Mouse (Mus musculus) frontal cortex, postnatal 25 days (tissue): ENCODE results near the gene Aldh1b1.

ENCODE experiments used
- DNase-seq, 2 experiments: peaks; one replicate each; pipeline ENCODE4 v3.0.0; 2022; ENCODE audit warnings: low spot score in 2 of 2

Gene Aldh1b1

GRCm38 (mm10) chr4:45798964-45799363 is at the start of gene Aldh1b1:
Aldh1b1 (plus strand) TSS chr4:45799022.
- DNase-seq: peak; percentile 40 to 57

DNA sequence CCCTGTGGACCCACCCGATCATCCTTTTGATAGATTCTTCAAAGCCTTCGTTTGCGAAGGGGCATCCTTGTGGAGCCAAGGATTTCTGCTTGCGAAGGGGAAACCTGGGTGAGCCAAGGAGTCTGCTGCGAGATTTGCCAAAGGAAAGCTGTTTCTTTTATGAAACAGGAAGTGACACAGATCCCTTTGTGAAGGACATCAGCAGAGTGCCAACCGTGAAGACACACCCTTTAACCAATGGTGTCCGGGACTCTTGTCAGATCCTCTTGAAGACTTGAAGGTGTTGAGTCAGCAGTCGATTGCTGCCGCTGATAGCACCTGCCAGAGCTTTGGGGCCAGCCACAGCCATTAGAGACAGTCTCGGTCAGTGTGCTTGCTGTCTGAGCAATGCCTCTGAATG is 49.4 kb upstream of the Aldh1b1 start:
- no peak for DNase-seq

GRCm38 (mm10) chr4:45750477-45750876 is 48.3 kb upstream of the Aldh1b1 start:
- DNase-seq: no peak

- DNase-seq: no peak
Observed at GRCm38 (mm10) chr4:45753211-45753809, 45.5 kb upstream of the Aldh1b1 start.

DNA sequence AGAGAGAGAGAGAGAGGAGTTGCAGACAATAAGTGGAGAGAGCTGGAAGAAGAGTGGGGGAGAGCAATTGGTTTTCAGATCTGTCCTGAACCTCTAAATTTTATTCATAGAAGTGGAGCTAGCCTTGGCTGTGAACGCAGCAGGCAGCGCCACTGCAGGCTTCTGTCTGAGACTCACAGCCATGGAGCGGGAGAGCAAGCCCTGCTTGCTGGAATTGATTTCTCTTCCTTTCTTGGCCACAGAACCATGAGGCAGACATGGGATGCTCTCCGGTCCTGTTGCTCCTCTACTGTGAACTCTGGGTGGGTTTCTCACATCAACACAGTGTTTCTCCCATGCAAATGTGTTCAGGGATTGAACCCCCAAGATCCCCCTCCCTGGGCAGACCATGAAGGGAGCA is 44.7 kb upstream of the Aldh1b1 start:
- DNase-seq: no peak

- DNase-seq: no peak
Observed at GRCm38 (mm10) chr4:45755097-45755496, 43.7 kb upstream of the Aldh1b1 start.

GRCm38 (mm10) chr4:45755881-45756280 is 42.9 kb upstream of the Aldh1b1 start:
- peak; percentile 33 to 40 for DNase-seq

- no peak for DNase-seq
Observed at GRCm38 (mm10) chr4:45757941-45758340, 40.9 kb upstream of the Aldh1b1 start.

GRCm38 (mm10) chr4:45759411-45759810 is 39.4 kb upstream of the Aldh1b1 start:
- no peak for DNase-seq

- no peak for DNase-seq
Observed at GRCm38 (mm10) chr4:45762600-45762999, 36.2 kb upstream of the Aldh1b1 start.

GRCm38 (mm10) chr4:45763288-45764140 is 35.3 kb upstream of the Aldh1b1 start:
- DNase-seq: no peak

- no peak for DNase-seq
Observed at GRCm38 (mm10) chr4:45764141-45764494, 34.7 kb upstream of the Aldh1b1 start.

GRCm38 (mm10) chr4:45765121-45765564 is 33.7 kb upstream of the Aldh1b1 start:
- DNase-seq: no peak

GRCm38 (mm10) chr4:45765565-45766201 is 33.1 kb upstream of the Aldh1b1 start:
- DNase-seq: no peak

DNA sequence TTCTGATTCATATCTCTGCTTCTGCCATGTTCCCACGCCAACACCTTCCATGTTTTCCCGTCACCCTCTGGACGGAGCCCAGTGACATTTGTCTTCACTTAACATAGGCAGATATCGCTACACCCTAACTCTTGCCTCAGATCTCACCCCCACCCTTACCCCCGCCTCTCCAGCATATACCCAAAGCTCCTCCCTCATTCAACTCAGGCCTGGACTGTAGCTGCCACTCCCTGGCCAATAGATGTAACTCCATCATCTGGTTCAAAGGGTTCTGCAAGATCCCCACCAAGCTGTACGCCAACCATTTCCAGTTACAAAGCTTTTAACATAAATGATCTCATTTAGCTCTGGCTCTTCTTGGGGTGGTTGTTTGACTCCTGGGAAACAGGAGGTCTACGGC is 32.0 kb upstream of the Aldh1b1 start:
- DNase-seq: no peak

- no peak for DNase-seq
Observed at GRCm38 (mm10) chr4:45767891-45768558, 30.8 kb upstream of the Aldh1b1 start.

DNA sequence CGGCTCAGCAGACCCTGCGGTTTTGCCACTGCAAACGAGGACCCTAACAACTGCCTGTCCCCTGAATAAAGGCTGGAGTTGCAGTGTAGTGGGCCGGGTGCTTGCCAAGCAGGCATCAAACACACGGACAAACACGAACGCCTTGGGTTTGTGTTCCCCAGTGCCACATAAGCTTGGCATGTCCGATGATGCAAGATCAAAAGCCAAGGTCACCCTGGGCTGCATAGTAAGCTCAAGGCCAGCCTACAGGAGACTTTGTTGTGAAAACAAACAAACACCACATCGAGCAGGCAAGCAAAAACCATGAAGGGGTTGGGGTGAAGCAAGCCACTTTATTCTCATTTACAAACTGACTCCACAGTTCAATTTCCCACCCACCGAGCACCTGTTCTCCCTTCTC is 29.7 kb upstream of the Aldh1b1 start:
- DNase-seq: no peak

DNA sequence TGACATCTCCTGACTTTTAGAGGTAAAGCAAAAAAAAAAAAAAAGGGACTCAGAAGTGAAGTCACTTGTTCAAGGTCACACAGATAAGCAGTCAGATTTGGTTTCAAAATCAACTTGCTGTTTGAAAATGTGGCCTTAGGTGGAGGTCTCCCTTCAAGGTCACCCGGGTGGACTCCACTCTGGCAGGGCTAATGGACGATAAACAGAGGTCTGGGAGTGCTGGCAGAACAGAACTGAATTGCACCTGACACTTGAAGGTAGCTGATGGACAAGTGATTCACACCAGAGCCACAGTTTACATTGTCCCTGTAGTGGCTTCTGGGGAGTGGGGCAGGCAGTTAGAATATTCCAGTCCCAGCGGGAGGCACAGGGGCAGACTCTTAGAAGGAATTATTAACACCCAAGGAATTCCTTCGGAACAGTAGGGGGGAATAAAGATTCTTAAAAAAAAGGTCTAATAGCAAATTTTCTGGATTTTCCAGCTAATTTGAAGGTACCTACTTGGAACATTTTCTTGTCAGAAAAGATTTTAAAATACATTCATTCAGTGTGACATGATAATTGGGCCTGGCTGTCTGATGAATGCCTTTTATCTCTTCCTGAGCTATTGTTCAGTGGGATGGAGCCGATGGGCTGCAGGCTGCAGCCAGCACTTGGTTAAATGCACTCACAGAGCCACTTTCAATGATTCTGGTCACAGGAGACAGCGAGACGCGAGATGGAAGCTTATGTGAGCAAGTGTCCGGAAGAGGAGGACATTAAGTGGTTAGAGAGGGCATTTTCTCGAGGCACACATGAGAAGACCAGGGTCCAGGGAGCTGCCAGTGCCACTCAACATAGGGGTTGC is 28.8 kb upstream of the Aldh1b1 start:
- no peak for DNase-seq

- no peak for DNase-seq
Observed at GRCm38 (mm10) chr4:45770638-45771033, 28.2 kb upstream of the Aldh1b1 start.

DNA sequence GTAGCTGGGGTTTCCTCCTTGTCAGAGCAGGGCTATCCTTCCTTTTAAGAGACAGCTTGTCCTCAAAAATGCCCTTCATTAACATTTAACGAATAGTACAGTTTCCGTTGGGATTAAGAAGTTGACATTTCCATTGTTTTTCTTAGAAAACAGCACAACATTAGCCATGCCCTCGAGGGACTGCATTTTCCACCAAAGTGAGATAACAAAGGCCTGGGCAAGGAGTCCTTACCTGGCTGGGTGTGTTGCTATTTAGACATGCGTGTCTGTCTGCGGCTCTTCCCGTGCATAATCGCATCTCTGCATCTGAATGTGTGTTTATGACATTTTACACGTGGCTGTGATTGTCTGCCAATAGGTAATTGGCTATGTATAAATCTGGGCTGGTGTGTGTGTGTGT is 27.6 kb upstream of the Aldh1b1 start:
- DNase-seq: no peak

DNA sequence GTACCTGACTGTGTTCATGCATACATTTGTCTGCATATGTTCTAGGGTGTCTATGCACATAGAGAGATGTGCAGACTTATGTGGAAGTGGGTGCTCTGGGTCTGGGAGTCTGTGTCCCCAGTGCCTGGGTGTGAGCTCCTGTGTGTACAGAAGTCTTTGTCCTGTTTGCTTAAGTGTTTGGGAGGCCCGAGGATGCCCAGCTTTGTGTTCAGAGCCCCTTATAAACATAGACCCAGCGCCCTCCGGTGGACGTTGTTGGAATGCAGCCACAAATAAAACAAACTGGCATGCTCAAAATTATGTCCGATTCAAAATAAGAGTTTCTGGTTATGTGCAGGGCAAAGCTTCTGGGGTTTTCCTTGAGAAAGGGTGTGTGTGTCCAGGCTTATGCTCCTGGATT is 27.2 kb upstream of the Aldh1b1 start:
- peak in 1 of 2 experiments; percentile 36 for DNase-seq
